Mouse (Mus musculus) liver, embryonic 15.5 days (tissue): ENCODE results near the gene Guca1b. TPM values are rescaled to one million over a fixed set of nuclear protein-coding genes. Genes with fewer than 3 reads are reported as not detected.

Source experiments
- ATAC-seq: fragments of 200-750 bp; cut with Nextera tagmentation; 2 replicates; pipeline ENCODE4 v1.8.0; 2017; ENCODE audit warnings: moderate number of reproducible peaks, mild to moderate bottlenecking, moderate library complexity; ENCODE audit not compliant: insufficient read depth
- H3K27ac ChIP-seq: fragments of 300-500 bp; sonication (generic); replicated peaks from 2 replicates; pipeline ENCODE4 v1.5.1; 2015; ENCODE audit warnings: mild to moderate bottlenecking, inconsistent platforms
- H3K27me3 ChIP-seq: fragments of 300-500 bp; sonication (generic); 2 replicates; pipeline ENCODE4 v1.6.1; 2015; ENCODE audit warnings: mild to moderate bottlenecking, inconsistent platforms
- H3K36me3 ChIP-seq: fragments of 300-500 bp; sonication (generic); replicated peaks from 2 replicates; pipeline ENCODE4 v1.6.1; 2015; ENCODE audit warnings: moderate library complexity, mild to moderate bottlenecking, inconsistent platforms
- H3K4me1 ChIP-seq: fragments of 300-500 bp; sonication (generic); replicated peaks from 2 replicates; pipeline ENCODE4 v1.6.1; 2015; ENCODE audit warnings: inconsistent platforms
- H3K4me2 ChIP-seq: fragments of 300-500 bp; sonication (generic); 2 replicates; pipeline ENCODE4 v1.6.1; 2015; ENCODE audit warnings: moderate library complexity, mild to moderate bottlenecking, inconsistent platforms
- H3K4me3 ChIP-seq: fragments of 300-500 bp; sonication (generic); replicated peaks from 2 replicates; pipeline ENCODE4 v1.5.1; 2015; ENCODE audit warnings: mild to moderate bottlenecking, inconsistent platforms
- H3K9ac ChIP-seq: fragments of 300-500 bp; sonication (generic); 2 replicates; pipeline ENCODE4 v1.6.1; 2015; ENCODE audit warnings: moderate library complexity, mild to moderate bottlenecking, inconsistent platforms
- H3K9me3 ChIP-seq: fragments of 300-500 bp; sonication (generic); replicated peaks from 2 replicates; pipeline ENCODE4 v1.6.1; 2016; ENCODE audit warnings: inconsistent platforms
- WGBS: fragments of 180-500 bp; shearing (Covaris S2); methylation state at CpG from one replicate; pipeline ENCODE4 v1.1.7; 2015; ENCODE audit warnings: mixed read lengths; ENCODE audit not compliant: insufficient replicate concordance; 5-methylcytosine and 5-hydroxymethylcytosine counted together
- polyA plus RNA-seq: library from polyadenylated mRNA; unstranded; fragments of >200 nt; fragmentation: Nextera tagmentation; extraction: Ambion mirVana; gene quantifications from 2 replicates; pipeline ENCODE4 v1.2.1, GENCODE M21; 2015

The Guca1b gene
- polyA plus RNA-seq, 1 experiment from 2014 or later: 0.15 TPM

GRCm38 (mm10) chr17:47438611-47439010 is 53.4 kb downstream of the Guca1b start:
- Histone ChIP-seq H3K27me3 (peaks cover 44% of the 10 kb centered on the region), H3K4me1 (peaks cover 54% of the 10 kb centered on the region), H3K9me3 (no peaks in the 10 kb centered on the region), H3K36me3 (no peaks in the 10 kb centered on the region), H3K9ac (no peak overlapping the region), H3K4me2 (peak overlapping the region; percentile 69), H3K27ac (peak overlapping the region; percentile 74), H3K4me3 (no peak overlapping the region)
- 56% methylated on average over 6 of the region's 6 CpGs for WGBS
- ATAC-seq: no peak

GRCm38 (mm10) chr17:47439396-47440028 is 54.3 kb downstream of the Guca1b start:
- H3K27ac ChIP-seq: peak overlapping the region; percentile 74
- peaks cover 62% of the 10 kb centered on the region for H3K4me1 ChIP-seq
- no peak overlapping the region for H3K4me3 ChIP-seq
- H3K36me3 ChIP-seq: no peaks in the 10 kb centered on the region
- peaks cover 44% of the 10 kb centered on the region for H3K27me3 ChIP-seq
- WGBS: 18% methylated on average over 9 of the region's 9 CpGs
- H3K9me3 ChIP-seq: no peaks in the 10 kb centered on the region
- H3K9ac ChIP-seq: no peak overlapping the region
- ATAC-seq: peak; percentile 67
- H3K4me2 ChIP-seq: peak overlapping the region; percentile 23; the same call in 1 of the 2 replicates

GRCm38 (mm10) chr17:47440359-47440890 is 55.2 kb downstream of the Guca1b start:
- WGBS: 53% methylated on average over 9 of the region's 9 CpGs
- no peak for ATAC-seq
- peaks cover 38% of the 10 kb centered on the region for H3K27me3 ChIP-seq
- no peaks in the 10 kb centered on the region for H3K9me3 ChIP-seq
- no peak overlapping the region for H3K4me2 ChIP-seq
- H3K4me3 ChIP-seq: no peak overlapping the region
- H3K9ac ChIP-seq: no peak overlapping the region
- peaks cover 70% of the 10 kb centered on the region for H3K4me1 ChIP-seq
- peak overlapping the region; percentile 74 for H3K27ac ChIP-seq
- no peaks in the 10 kb centered on the region for H3K36me3 ChIP-seq

GRCm38 (mm10) chr17:47441296-47442051 is 56.3 kb downstream of the Guca1b start:
- H3K4me3 ChIP-seq: no peak overlapping the region
- H3K4me2 ChIP-seq: no peak overlapping the region
- H3K9ac ChIP-seq: no peak overlapping the region
- H3K9me3 ChIP-seq: no peaks in the 10 kb centered on the region
- 56% methylated on average over 19 of the region's 19 CpGs for WGBS
- no peaks in the 10 kb centered on the region for H3K36me3 ChIP-seq
- peaks cover 75% of the 10 kb centered on the region for H3K4me1 ChIP-seq
- H3K27ac ChIP-seq: no peak overlapping the region
- no peak for ATAC-seq
- peaks cover 30% of the 10 kb centered on the region for H3K27me3 ChIP-seq

GRCm38 (mm10) chr17:47442271-47442670 is 57.1 kb downstream of the Guca1b start:
- Histone ChIP-seq H3K36me3 (no peaks in the 10 kb centered on the region), H3K27ac (no peak overlapping the region), H3K4me2 (no peak overlapping the region), H3K27me3 (peaks cover 22% of the 10 kb centered on the region), H3K4me1 (peaks cover 75% of the 10 kb centered on the region), H3K9ac (no peak overlapping the region), H3K4me3 (no peak overlapping the region), H3K9me3 (no peaks in the 10 kb centered on the region)
- WGBS: 64% methylated on average over 3 of the region's 3 CpGs
- no peak for ATAC-seq

Other genes starting within 250 kb of the Guca1b start
- 37.0 and 39.2 TPM in 2 replicates for gene Mrps10, start 16.5 kb upstream of the Guca1b start, polyA plus RNA-seq
- gene Guca1a, start 15.2 kb downstream of the Guca1b start, polyA plus RNA-seq: 0.90 and 1.2 TPM in 2 replicates
- 0.51 and 0.62 TPM in 2 replicates for gene AI661453, start 51.2 kb downstream of the Guca1b start, polyA plus RNA-seq
- 1.4 and 1.7 TPM in 2 replicates for gene 1700001C19Rik, start 52.0 kb downstream of the Guca1b start, polyA plus RNA-seq
- gene Taf8, start 116.9 kb downstream of the Guca1b start, polyA plus RNA-seq: 14.7 and 15.2 TPM in 2 replicates
- gene Ccnd3, start 119.7 kb downstream of the Guca1b start, polyA plus RNA-seq: 422 and 473 TPM in 2 replicates
- 16.5 and 18.0 TPM in 2 replicates for gene Bysl, start 226.1 kb downstream of the Guca1b start, polyA plus RNA-seq
- gene Med20, start 226.2 kb downstream of the Guca1b start, polyA plus RNA-seq: 21.6 and 26.0 TPM in 2 replicates
- gene Gm20517, start 226.2 kb downstream of the Guca1b start, polyA plus RNA-seq: 2.1 and 2.4 TPM in 2 replicates
- gene Usp49, start 245.3 kb downstream of the Guca1b start, polyA plus RNA-seq: 2.8 and 3.7 TPM in 2 replicates